Mouse (Mus musculus) hindbrain, embryonic 12.5 days (tissue): ENCODE results near the gene Stx11. TPM values are rescaled to one million over a fixed set of nuclear protein-coding genes. Genes with fewer than 3 reads are reported as not detected.

Experiments
- ATAC-seq: fragments of 200-750 bp; cut with Nextera tagmentation; 2 replicates; pipeline ENCODE4 v1.8.0; 2017; ENCODE audit warnings: moderate TSS enrichment; ENCODE audit not compliant: low FRiP score
- H3K27ac ChIP-seq: fragments of 300-500 bp; sonication (generic); 2 replicates; pipeline ENCODE4 v1.5.1; 2016; ENCODE audit warnings: mild to moderate bottlenecking
- H3K27me3 ChIP-seq: fragments of 300-500 bp; sonication (generic); 2 replicates; pipeline ENCODE4 v1.6.1; 2016; ENCODE audit warnings: mild to moderate bottlenecking
- H3K36me3 ChIP-seq: fragments of 300-500 bp; sonication (generic); 2 replicates; pipeline ENCODE4 v1.6.1; 2016; ENCODE audit warnings: mild to moderate bottlenecking
- H3K4me1 ChIP-seq: fragments of 300-500 bp; sonication (generic); 2 replicates; pipeline ENCODE4 v1.6.1; 2016
- H3K4me2 ChIP-seq: fragments of 300-500 bp; sonication (generic); replicated peaks from 2 replicates; pipeline ENCODE4 v1.6.1; 2016; ENCODE audit warnings: mild to moderate bottlenecking
- H3K4me3 ChIP-seq: fragments of 300-500 bp; sonication (generic); 2 replicates; pipeline ENCODE4 v1.5.1; 2016; ENCODE audit warnings: mild to moderate bottlenecking
- H3K9ac ChIP-seq: fragments of 300-500 bp; sonication (generic); 2 replicates; pipeline ENCODE4 v1.6.1; 2016; ENCODE audit warnings: mild to moderate bottlenecking, moderate library complexity
- H3K9me3 ChIP-seq: fragments of 300-500 bp; sonication (generic); replicated peaks from 2 replicates; pipeline ENCODE4 v1.6.1; 2016; ENCODE audit warnings: mild to moderate bottlenecking
- WGBS: fragments of 180-500 bp; shearing (Covaris S2); methylation state at CpG from one replicate; pipeline ENCODE4 v1.1.7; 2016; 5-methylcytosine and 5-hydroxymethylcytosine counted together
- polyA plus RNA-seq: library from polyadenylated mRNA; unstranded; fragments of >200 nt; fragmentation: Nextera tagmentation; extraction: Ambion mirVana; gene quantifications from 2 replicates; pipeline ENCODE4 v1.2.1, GENCODE M21; 2016

Gene Stx11
- polyA plus RNA-seq, 1 experiment from 2014 or later = 2.2 TPM

DNA sequence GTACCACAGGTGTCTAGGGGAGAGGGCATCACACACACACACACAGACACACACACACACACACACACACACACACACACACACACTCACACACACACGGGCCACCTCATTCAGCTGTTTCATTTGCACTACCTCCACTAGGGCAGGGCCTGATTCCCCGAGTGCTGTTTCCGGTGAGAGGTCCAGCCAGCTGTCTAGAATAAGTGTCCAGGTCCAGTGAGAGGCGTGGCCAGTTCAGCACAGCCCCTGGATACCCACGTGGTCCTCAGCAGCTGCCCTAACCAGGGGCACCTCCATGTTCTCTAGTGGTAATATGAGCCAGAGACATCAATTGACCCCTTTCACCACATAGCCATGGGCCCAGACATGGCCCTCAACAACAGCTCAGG is 60.0 kb downstream of the Stx11 start:
- no peaks in the 10 kb centered on the region for H3K4me1 ChIP-seq
- H3K4me2 ChIP-seq = no peak overlapping the region
- H3K9me3 ChIP-seq = no peaks in the 10 kb centered on the region
- H3K36me3 ChIP-seq = no peaks in the 10 kb centered on the region
- WGBS = 72% methylated on average over 5 of the region's 5 CpGs
- ATAC-seq = no peak
- no peak overlapping the region for H3K4me3 ChIP-seq
- no peak overlapping the region for H3K9ac ChIP-seq
- no peaks in the 10 kb centered on the region for H3K27me3 ChIP-seq
- no peak overlapping the region for H3K27ac ChIP-seq

DNA sequence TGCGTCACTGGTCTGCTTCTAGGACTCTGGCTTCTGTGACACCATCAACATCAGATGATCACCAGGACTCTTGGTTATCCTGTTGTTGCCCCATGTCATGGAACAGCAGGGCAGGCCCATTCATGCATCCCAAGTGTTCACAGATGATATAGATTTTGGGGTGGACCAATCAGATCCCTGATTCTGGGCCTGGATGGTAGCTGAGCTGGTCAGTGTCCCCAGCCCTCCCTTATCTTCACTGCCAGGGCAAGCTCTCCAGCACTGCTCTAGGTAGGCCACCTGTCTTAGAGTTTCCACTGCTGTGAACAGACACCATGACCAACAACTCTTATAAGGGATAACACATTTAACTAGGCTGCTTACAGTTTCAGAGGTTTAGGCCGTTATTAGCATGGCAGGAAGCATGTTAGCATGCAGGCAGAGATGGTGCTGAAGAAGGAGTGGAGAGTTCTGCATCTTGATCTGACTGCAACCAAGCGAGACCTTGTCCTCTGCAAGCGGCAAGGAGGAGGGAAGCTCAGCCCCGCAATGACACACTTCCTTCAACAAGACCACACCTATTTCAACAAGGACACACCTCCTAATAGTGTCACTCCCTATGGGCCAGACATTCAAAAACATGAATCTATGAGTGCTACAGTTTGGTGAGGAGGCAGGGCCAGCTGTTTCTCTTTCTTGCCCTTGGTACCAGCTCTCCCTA is 60.5 kb downstream of the Stx11 start:
- Histone ChIP-seq H3K27me3 (no peaks in the 10 kb centered on the region), H3K27ac (no peak overlapping the region), H3K9ac (no peak overlapping the region), H3K9me3 (no peaks in the 10 kb centered on the region), H3K4me1 (no peaks in the 10 kb centered on the region), H3K4me3 (no peak overlapping the region), H3K36me3 (no peaks in the 10 kb centered on the region), H3K4me2 (no peak overlapping the region)
- 86% methylated on average over 5 of the region's 5 CpGs for WGBS
- no peak for ATAC-seq

GRCm38 (mm10) chr10:12899901-12900300 is 64.2 kb downstream of the Stx11 start:
- Histone ChIP-seq H3K27me3 (no peaks in the 10 kb centered on the region), H3K27ac (no peak overlapping the region), H3K4me1 (no peaks in the 10 kb centered on the region), H3K4me3 (no peak overlapping the region), H3K4me2 (no peak overlapping the region), H3K9ac (no peak overlapping the region), H3K36me3 (no peaks in the 10 kb centered on the region), H3K9me3 (no peaks in the 10 kb centered on the region)
- WGBS = 94% methylated on average over 5 of the region's 5 CpGs
- no peak for ATAC-seq

DNA sequence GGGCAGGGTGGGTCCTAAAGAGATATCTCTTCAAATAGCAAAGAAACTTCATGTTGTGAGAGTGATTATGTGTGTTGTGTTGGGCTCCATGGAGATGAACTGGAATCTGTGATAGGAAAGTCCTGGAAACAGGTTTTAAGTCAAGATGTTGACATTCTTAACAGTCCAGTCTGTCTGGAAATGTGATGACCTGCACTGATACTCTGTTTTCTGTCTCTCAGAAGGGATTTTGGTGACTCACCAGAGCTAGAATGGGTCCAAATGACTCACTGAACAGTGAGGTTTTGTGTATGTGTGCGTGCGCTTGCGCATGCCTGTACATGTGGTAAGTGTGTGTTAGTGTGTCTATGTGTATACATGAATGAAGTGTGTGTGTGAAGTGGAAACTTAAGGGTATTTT is 70.8 kb downstream of the Stx11 start:
- Histone ChIP-seq H3K4me3 (no peak overlapping the region), H3K4me1 (no peaks in the 10 kb centered on the region), H3K9ac (no peak overlapping the region), H3K36me3 (no peaks in the 10 kb centered on the region), H3K4me2 (no peak overlapping the region), H3K27me3 (no peaks in the 10 kb centered on the region), H3K27ac (no peak overlapping the region), H3K9me3 (no peaks in the 10 kb centered on the region)
- WGBS = 97% methylated on average over 3 of the region's 3 CpGs
- no peak for ATAC-seq

DNA sequence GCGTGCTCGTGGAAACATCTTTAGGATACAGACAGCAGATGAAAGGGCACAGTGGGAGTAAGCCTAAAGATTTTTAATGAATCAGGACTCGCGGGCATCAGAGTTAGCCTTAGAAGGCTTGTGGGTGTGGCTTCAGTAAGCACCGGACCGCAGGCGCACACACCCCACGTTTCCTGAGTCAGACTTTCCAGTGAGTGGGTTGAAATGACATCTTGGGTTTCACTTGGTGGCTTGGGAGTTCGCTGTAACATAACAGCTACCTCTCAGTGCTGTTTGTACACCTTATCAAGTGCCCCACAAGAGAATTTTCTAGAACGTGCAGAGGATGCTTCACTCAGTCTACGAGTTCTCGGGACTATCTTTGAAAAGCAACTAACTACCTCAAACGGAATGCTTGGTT is 75.7 kb downstream of the Stx11 start:
- Histone ChIP-seq H3K36me3 (no peaks in the 10 kb centered on the region), H3K4me2 (no peak overlapping the region), H3K9ac (no peak overlapping the region), H3K9me3 (no peaks in the 10 kb centered on the region), H3K4me3 (no peak overlapping the region), H3K27me3 (no peaks in the 10 kb centered on the region), H3K27ac (no peak overlapping the region), H3K4me1 (no peaks in the 10 kb centered on the region)
- no peak for ATAC-seq
- 81% methylated on average over 13 of the region's 13 CpGs for WGBS

Other genes with a start within 250 kb of the Stx11 start
- gene Utrn, start 94.9 kb downstream of the Stx11 start, polyA plus RNA-seq = 52.0 and 56.0 TPM in 2 replicates
- 26.8 and 30.6 TPM in 2 replicates for gene Sf3b5, start 41.0 kb upstream of the Stx11 start, polyA plus RNA-seq
- gene Plagl1, start 96.2 kb upstream of the Stx11 start, polyA plus RNA-seq = 60.3 and 80.0 TPM in 2 replicates
- not detected in 2 replicates for gene Zc2hc1b, start 213.7 kb upstream of the Stx11 start, polyA plus RNA-seq
- gene Ltv1, start 228.9 kb upstream of the Stx11 start, polyA plus RNA-seq = 47.1 and 48.0 TPM in 2 replicates